In the genomic region with DNA sequence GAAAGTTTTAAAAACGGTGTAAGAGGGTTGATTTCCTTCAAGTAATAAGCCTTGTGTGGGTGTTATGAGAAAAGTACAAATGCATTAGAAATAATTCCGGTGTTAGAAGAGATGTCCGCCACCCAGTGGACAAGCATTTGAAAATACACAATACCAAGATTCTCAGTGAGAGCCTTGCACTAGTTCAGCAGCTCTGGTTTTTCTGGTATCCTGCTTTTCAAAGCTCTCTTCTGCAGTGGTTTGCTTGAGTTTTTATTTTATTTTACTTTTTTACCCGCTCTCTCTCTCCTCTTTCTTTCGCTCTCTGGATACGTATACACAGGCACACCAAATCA, we compare ENCODE assay signal across 8 mouse cellular contexts. TPM values are rescaled to one million over a fixed set of nuclear protein-coding genes. Genes with fewer than 3 reads are reported as not detected.
DNase-seq lines count a peak whose midpoint lies in the region; ATAC-seq and TF ChIP-seq lines count a peak whose summit lies in the region.

No protein-coding gene starts in this region.

- H3K9me3 ChIP-seq in embryonic facial prominence, embryonic 15.5 days (replicated peaks): no peaks in the 10 kb centered on the region
- H3K9me3 ChIP-seq in limb, embryonic 12.5 days: no peaks in the 10 kb centered on the region

- H3K4me2 ChIP-seq in embryonic facial prominence, embryonic 15.5 days (replicated peaks): peak overlapping the region; percentile 69
- peak overlapping the region; percentile 66 for H3K4me2 ChIP-seq in limb, embryonic 12.5 days

- no peaks in the 10 kb centered on the region for H3K27me3 ChIP-seq in embryonic facial prominence, embryonic 15.5 days
- H3K27me3 ChIP-seq in limb, embryonic 12.5 days: no peaks in the 10 kb centered on the region

- ATAC-seq in embryonic facial prominence, embryonic 15.5 days (ENCODE audit: insufficient number of reproducible peaks, low FRiP score, low TSS enrichment, low read depth): peak; percentile 66; the same call in 1 of the 2 replicates
- peak; percentile 75; the same call in 1 of the 2 replicates for ATAC-seq in limb, embryonic 12.5 days (ENCODE audit: insufficient number of reproducible peaks, insufficient read depth, low FRiP score, low TSS enrichment, low read depth)
- peak; percentile 68 for ATAC-seq in neutrophil, adult 5-6 weeks (ENCODE audit: extremely low read depth, insufficient number of reproducible peaks, low FRiP score, poor library complexity, severe bottlenecking)

- peaks cover 4% of the 10 kb centered on the region for H3K4me1 ChIP-seq in lung, adult 2 months (ENCODE audit: control insufficient read depth, insufficient read depth, low read length)
- H3K4me1 ChIP-seq in embryonic facial prominence, embryonic 15.5 days: 0 out of 2 replicates have a peak, but pooled peaks cover 5% of the 10 kb centered on the region
- H3K4me1 ChIP-seq in limb, embryonic 12.5 days (replicated peaks): peaks cover 3% of the 10 kb centered on the region; the same call in 1 of the 2 replicates

- H3K27ac ChIP-seq in embryonic facial prominence, embryonic 15.5 days (replicated peaks): peak overlapping the region; percentile 79
- 0 out of 2 replicates have a peak overlapping the region, but pooled peaks have one; percentile 32 for H3K27ac ChIP-seq in limb, embryonic 12.5 days

- no peak for TF ChIP-seq CTCF in lung, adult 2 months (IDR thresholded peaks at IDR 0.05; ENCODE audit: insufficient read depth, low read length)

- no peaks in the 10 kb centered on the region for H3K36me3 ChIP-seq in embryonic facial prominence, embryonic 15.5 days
- no peaks in the 10 kb centered on the region for H3K36me3 ChIP-seq in limb, embryonic 12.5 days

- 20% methylated on average over 6 of the region's 6 CpGs for WGBS in lung, adult 2 months
- 17% methylated on average over 6 of the region's 6 CpGs for WGBS in embryonic facial prominence, embryonic 15.5 days
- 18% methylated on average over 6 of the region's 6 CpGs for WGBS in limb, embryonic 12.5 days

- DNase-seq in lung, adult 2 months: no peak
- no peak for DNase-seq in lung, postnatal 14 days
- no peak for DNase-seq in cerebellum, adult 9-11 months
- DNase-seq in frontal cortex, adult 2 months (ENCODE audit: extremely low spot score in 1 of 2, low spot score in 1 of 2): no peak
- DNase-seq in cerebellum, postnatal 25 days: no peak

- no peak for TF ChIP-seq POLR2A in lung, adult 2 months (IDR thresholded peaks at IDR 0.05; ENCODE audit: borderline replicate concordance, extremely low read depth, low read depth, low read length)

- H3K4me3 ChIP-seq in lung, adult 2 months (replicated peaks; ENCODE audit: extremely low read depth, low read depth, low read length): peak overlapping the region; percentile 82
- H3K4me3 ChIP-seq in embryonic facial prominence, embryonic 15.5 days (replicated peaks): peak overlapping the region; percentile 82
- peak overlapping the region; percentile 58 for H3K4me3 ChIP-seq in limb, embryonic 12.5 days (replicated peaks)

- H3K9ac ChIP-seq in embryonic facial prominence, embryonic 15.5 days: 0 out of 2 replicates have a peak overlapping the region, but pooled peaks have one; percentile 63
- no peak overlapping the region for H3K9ac ChIP-seq in limb, embryonic 12.5 days (replicated peaks)

RNA-seq across cellular contexts. Expression of a gene that starts 0.3 kb away (rescaled TPM):
- 1.1 and 1.7 TPM in 2 replicates for polyA plus RNA-seq in lung, adult 2 months (2012; rRNA removed)
- polyA plus RNA-seq in embryonic facial prominence, embryonic 15.5 days (2015; fragmentation: Nextera tagmentation; extraction: Ambion mirVana): 6.0 and 6.5 TPM in 2 replicates
- 8.9 and 10.0 TPM in 2 replicates for polyA plus RNA-seq in limb, embryonic 12.5 days (2016; fragmentation: Nextera tagmentation; extraction: Ambion mirVana)
- total RNA-seq in neutrophil, adult 5-6 weeks (2017): 16.6 and 19.1 TPM in 2 replicates
- polyA plus RNA-seq in frontal cortex, adult 2 months (2012; rRNA removed): 6.1 and 6.2 TPM in 2 replicates
